Mouse (Mus musculus): ENCODE results near the gene Cdk6. TPM values are rescaled to one million over a fixed set of nuclear protein-coding genes. Genes with fewer than 3 reads are reported as not detected.

The Cdk6 gene
- total and polyA plus RNA-seq, 3 experiments = 40.4 to 171 (median 50.8) TPM

- Histone ChIP-seq H3K4me3 (replicated peaks in 1 of 3; ENCODE audit: low read depth in 2 of 3, low read length in 2 of 3, poor library complexity in 1 of 3) (peak overlapping the region; percentile 90 to 96 (median 93)), H3K27me3 (replicated peaks) (no peaks in the 10 kb centered on the region), H3K9me3 (replicated peaks; ENCODE audit: low read length) (no peaks in the 10 kb centered on the region), H3K4me2 (ENCODE audit: insufficient read depth, low read depth, poor library complexity, severe bottlenecking) (peak overlapping the region; percentile 67), H3K27ac (ENCODE audit: insufficient read depth, low read depth) (no peak overlapping the region), H3K4me1 (ENCODE audit: control insufficient read depth in 1 of 2, insufficient read depth in 2 of 2) (peaks cover 12 to 46% of the 10 kb centered on the region in 2 experiments), H3K36me3 (replicated peaks in 1 of 2; ENCODE audit: control insufficient read depth in 1 of 2, insufficient read depth in 1 of 2, low read length in 1 of 2) (peaks cover 12 to 31% of the 10 kb centered on the region in 2 experiments), H3K79me2 (replicated peaks; ENCODE audit: control insufficient read depth, extremely low read depth, insufficient read depth, poor library complexity, severe bottlenecking) (peaks cover 52% of the 10 kb centered on the region), H3K9ac (ENCODE audit: insufficient read depth, low read depth) (peak overlapping the region; percentile 90)
- in situ Hi-C loops (cut with MboI; ENCODE audit: low pct_ligation_motif_present, low pct_unique_long_range_greater_than_20kb, low sequenced_read_pairs) (no loop called here), dilution Hi-C loops (cut with MboI; ENCODE audit: extremely low pct_ligation_motif_present, extremely low pct_unique_long_range_greater_than_20kb, low sequenced_read_pairs) (no loop called here)
- TF ChIP-seq CHD2 (IDR thresholded peaks at IDR 0.05; ENCODE audit: low read length) (no peak), ZMIZ1 (IDR thresholded peaks at IDR 0.05; ENCODE audit: low read depth, low read length) (no peak), CHD1 (IDR thresholded peaks at IDR 0.05; ENCODE audit: low read depth, low read length) (no peak), TCF12 (IDR thresholded peaks at IDR 0.05; ENCODE audit: low read depth, low read length) (no peak), ZKSCAN1 (IDR thresholded peaks at IDR 0.05; ENCODE audit: borderline replicate concordance, low read depth, low read length) (no peak), MXI1 (IDR thresholded peaks at IDR 0.05; ENCODE audit: low read depth, low read length) (no peak), CTCF (conservative IDR thresholded peaks at IDR 0.05 in 1 of 2, IDR thresholded peaks at IDR 0.05 in 1 of 2; ENCODE audit: low read depth in 2 of 2, low read length in 2 of 2) (no peak), ELF1 (IDR thresholded peaks at IDR 0.05; ENCODE audit: low read depth, low read length) (no peak), POLR2AphosphoS2 (IDR thresholded peaks at IDR 0.05; ENCODE audit: low read depth, low read length) (no peak)
- DNase-seq (ENCODE audit: extremely low read depth) = no peak
Measured at GRCm38 (mm10) chr5:3544480-3544769, 203.1 kb downstream of the Cdk6 start.

GRCm38 (mm10) chr5:3546226-3546625 lies 204.9 kb downstream of the Cdk6 start:
- H3K4me3 ChIP-seq (replicated peaks in 1 of 3; ENCODE audit: low read depth in 2 of 3, low read length in 2 of 3, poor library complexity in 1 of 3) = no peak overlapping the region
- in situ Hi-C loops (cut with MboI; ENCODE audit: low pct_ligation_motif_present, low pct_unique_long_range_greater_than_20kb, low sequenced_read_pairs) = no loop called here
- no peak for TF ChIP-seq CHD2 (IDR thresholded peaks at IDR 0.05; ENCODE audit: low read length)
- no peak for TF ChIP-seq ZNF384 (IDR thresholded peaks at IDR 0.05; ENCODE audit: low read depth, low read length)
- TF ChIP-seq MAFK (IDR thresholded peaks at IDR 0.05; ENCODE audit: insufficient replicate concordance, low read length) = no peak
- no peak for TF ChIP-seq PAX5 (IDR thresholded peaks at IDR 0.05; ENCODE audit: low read length)
- no peak for TF ChIP-seq CTCF (conservative IDR thresholded peaks at IDR 0.05 in 1 of 2, IDR thresholded peaks at IDR 0.05 in 1 of 2; ENCODE audit: low read depth in 2 of 2, low read length in 2 of 2)
- no peak for TF ChIP-seq TBP (conservative IDR thresholded peaks at IDR 0.05; ENCODE audit: low read depth, low read length)
- TF ChIP-seq ZKSCAN1 (IDR thresholded peaks at IDR 0.05; ENCODE audit: borderline replicate concordance, low read depth, low read length) = no peak
- no peak for TF ChIP-seq UBTF (IDR thresholded peaks at IDR 0.05; ENCODE audit: low read depth, low read length)
- TF ChIP-seq ZC3H11A (IDR thresholded peaks at IDR 0.05; ENCODE audit: low read depth, low read length) = no peak
- TF ChIP-seq ZMIZ1 (IDR thresholded peaks at IDR 0.05; ENCODE audit: low read depth, low read length) = no peak
- no peak for TF ChIP-seq USF2 (conservative IDR thresholded peaks at IDR 0.05; ENCODE audit: low read depth, low read length)
- no peak for TF ChIP-seq NRF1 (IDR thresholded peaks at IDR 0.05; ENCODE audit: low read depth, low read length)
- TF ChIP-seq USF1 (IDR thresholded peaks at IDR 0.05; ENCODE audit: low read depth, low read length) = no peak
- no peak overlapping the region for H3K4me2 ChIP-seq (ENCODE audit: insufficient read depth, low read depth, poor library complexity, severe bottlenecking)
- no peaks in the 10 kb centered on the region for H3K27me3 ChIP-seq (replicated peaks)
- DNase-seq (ENCODE audit: extremely low read depth) = no peak
- H3K36me3 ChIP-seq (replicated peaks in 1 of 2; ENCODE audit: control insufficient read depth in 1 of 2, insufficient read depth in 1 of 2, low read length in 1 of 2) = peaks cover 12 to 34% of the 10 kb centered on the region in 2 experiments
- no peak overlapping the region for H3K9ac ChIP-seq (ENCODE audit: insufficient read depth, low read depth)
- peaks cover 67% of the 10 kb centered on the region for H3K79me2 ChIP-seq (replicated peaks; ENCODE audit: control insufficient read depth, extremely low read depth, insufficient read depth, poor library complexity, severe bottlenecking)
- no peaks in the 10 kb centered on the region for H3K9me3 ChIP-seq (replicated peaks; ENCODE audit: low read length)
- dilution Hi-C loops (cut with MboI; ENCODE audit: extremely low pct_ligation_motif_present, extremely low pct_unique_long_range_greater_than_20kb, low sequenced_read_pairs) = no loop called here
- peaks cover 12 to 59% of the 10 kb centered on the region in 2 experiments for H3K4me1 ChIP-seq (ENCODE audit: control insufficient read depth in 1 of 2, insufficient read depth in 2 of 2)
- no peak overlapping the region for H3K27ac ChIP-seq (ENCODE audit: insufficient read depth, low read depth)

Data from CH12.LX (cell line).